Mouse (Mus musculus): ENCODE measurements around the gene Gas7. TPM values are rescaled to one million over a fixed set of nuclear protein-coding genes. Genes with fewer than 3 reads are reported as not detected.
A peak's percentile ranks its signal among the peaks of the same experiment; 100 is the strongest.

Gene Gas7
- polyA plus RNA-seq, 1 experiment from 2014 or later: 2.7 TPM

DNA sequence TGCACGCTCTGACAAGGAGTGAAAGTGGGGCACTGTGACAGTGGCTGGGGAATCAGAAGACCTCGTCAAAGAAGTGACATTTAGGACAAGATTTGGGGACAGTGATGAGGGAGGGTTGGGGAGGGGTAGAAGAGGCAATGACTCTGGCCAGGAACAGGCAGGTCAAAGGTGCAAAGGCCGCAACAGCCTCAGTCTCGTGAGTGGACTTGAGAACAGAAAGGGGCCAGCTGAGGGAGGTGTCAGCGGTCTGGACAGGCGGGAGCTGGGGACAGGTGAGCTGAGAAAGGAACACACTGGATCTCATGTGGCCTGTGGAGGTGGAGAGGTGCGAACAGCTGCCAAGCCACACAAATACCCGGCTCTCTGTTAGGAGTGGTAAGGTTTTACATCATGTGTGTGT is 177.7 kb downstream of the Gas7 start:
- Histone ChIP-seq H3K9me3 (replicated peaks) (no peaks in the 10 kb centered on the region), H3K36me3 (no peaks in the 10 kb centered on the region), H3K27ac (no peak overlapping the region), H3K27me3 (ENCODE audit: low read depth, poor library complexity, severe bottlenecking) (no peaks in the 10 kb centered on the region), H3K4me3 (no peak overlapping the region), H3K4me1 (peaks cover 6% of the 10 kb centered on the region)
- 84% methylated on average over 8 of the region's 8 CpGs for WGBS
- no peak for DNase-seq (ENCODE audit: low spot score)

- no peaks in the 10 kb centered on the region for H3K9me3 ChIP-seq (replicated peaks)
- DNase-seq (ENCODE audit: low spot score): no peak
- peaks cover 6% of the 10 kb centered on the region for H3K4me1 ChIP-seq
- no peaks in the 10 kb centered on the region for H3K36me3 ChIP-seq
- no peak overlapping the region for H3K27ac ChIP-seq
- H3K4me3 ChIP-seq: no peak overlapping the region
- no peaks in the 10 kb centered on the region for H3K27me3 ChIP-seq (ENCODE audit: low read depth, poor library complexity, severe bottlenecking)
- 83% methylated on average over 3 of the region's 3 CpGs for WGBS
Observed at GRCm38 (mm10) chr11:67633620-67634229, 178.5 kb downstream of the Gas7 start.

DNA sequence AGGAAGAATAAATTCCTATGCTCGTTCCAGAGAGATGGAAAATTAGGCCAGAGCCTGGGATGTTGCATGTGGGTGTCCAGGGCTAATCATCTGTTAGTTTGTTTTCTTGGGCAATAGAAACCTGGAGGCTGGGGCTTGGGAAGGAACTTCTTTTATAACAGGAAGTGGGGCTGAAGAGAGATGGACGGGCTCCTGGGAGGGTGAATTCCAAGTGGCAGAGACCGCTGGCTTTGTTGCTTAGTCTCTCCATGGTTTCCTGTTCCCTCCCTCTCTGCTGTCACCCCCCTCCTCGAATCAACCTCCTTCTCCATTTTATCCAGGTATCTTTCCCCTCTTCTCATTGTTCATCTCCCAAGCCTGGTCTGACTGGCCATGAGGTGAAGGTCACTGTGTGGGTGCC is 181.0 kb downstream of the Gas7 start:
- Histone ChIP-seq H3K4me3 (no peak overlapping the region), H3K9me3 (replicated peaks) (no peaks in the 10 kb centered on the region), H3K27me3 (ENCODE audit: low read depth, poor library complexity, severe bottlenecking) (no peaks in the 10 kb centered on the region), H3K36me3 (no peaks in the 10 kb centered on the region), H3K27ac (0 out of 2 replicates have a peak overlapping the region, but pooled peaks have one; percentile 25), H3K4me1 (peaks cover 6% of the 10 kb centered on the region)
- no peak for DNase-seq (ENCODE audit: low spot score)
- 60% methylated on average over 4 of the region's 4 CpGs for WGBS

DNA sequence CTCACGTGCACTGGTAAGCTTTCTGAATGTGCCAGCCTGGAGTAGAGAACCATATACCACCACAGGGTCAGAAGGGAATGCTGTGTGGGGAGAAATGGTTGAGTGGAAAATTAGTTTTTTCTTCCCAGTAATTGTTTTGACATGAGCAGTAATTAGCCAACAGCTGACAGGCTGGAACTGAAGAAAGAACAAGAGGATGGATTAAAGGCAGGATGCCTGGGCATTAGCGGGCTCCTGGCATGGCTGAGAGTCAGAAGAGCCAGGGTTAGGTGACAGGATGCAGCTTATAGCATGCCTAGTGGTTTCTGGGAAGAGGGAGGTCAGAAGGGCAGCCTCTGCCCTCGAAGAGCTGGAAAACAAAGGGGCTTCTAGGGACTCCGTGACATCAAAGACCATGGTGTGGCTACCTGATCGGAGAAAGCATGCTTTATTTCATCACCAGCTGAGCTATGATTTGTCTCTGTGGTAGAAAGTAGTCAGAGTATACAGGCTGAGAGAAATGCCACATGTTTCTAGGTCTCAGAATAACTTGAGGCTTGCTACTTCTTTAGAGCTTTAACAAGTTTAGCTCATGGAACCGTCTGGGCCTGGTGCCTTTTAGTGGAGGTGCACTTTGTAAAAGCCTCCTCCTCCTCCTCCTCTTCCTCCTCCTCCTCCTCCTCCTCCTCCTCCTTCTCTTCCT is 181.8 kb downstream of the Gas7 start:
- Histone ChIP-seq H3K36me3 (no peaks in the 10 kb centered on the region), H3K4me3 (no peak overlapping the region), H3K27me3 (ENCODE audit: low read depth, poor library complexity, severe bottlenecking) (no peaks in the 10 kb centered on the region), H3K9me3 (replicated peaks) (no peaks in the 10 kb centered on the region), H3K27ac (no peak overlapping the region), H3K4me1 (peaks cover 6% of the 10 kb centered on the region)
- 60% methylated on average over 6 of the region's 6 CpGs for WGBS
- no peak for DNase-seq (ENCODE audit: low spot score)

GRCm38 (mm10) chr11:67638401-67638800 is 183.2 kb downstream of the Gas7 start:
- peaks cover 6% of the 10 kb centered on the region for H3K4me1 ChIP-seq
- no peak overlapping the region for H3K27ac ChIP-seq
- no peaks in the 10 kb centered on the region for H3K36me3 ChIP-seq
- no peaks in the 10 kb centered on the region for H3K27me3 ChIP-seq (ENCODE audit: low read depth, poor library complexity, severe bottlenecking)
- no peaks in the 10 kb centered on the region for H3K9me3 ChIP-seq (replicated peaks)
- WGBS: 92% methylated on average over 3 of the region's 3 CpGs
- no peak for DNase-seq (ENCODE audit: low spot score)
- no peak overlapping the region for H3K4me3 ChIP-seq

DNA sequence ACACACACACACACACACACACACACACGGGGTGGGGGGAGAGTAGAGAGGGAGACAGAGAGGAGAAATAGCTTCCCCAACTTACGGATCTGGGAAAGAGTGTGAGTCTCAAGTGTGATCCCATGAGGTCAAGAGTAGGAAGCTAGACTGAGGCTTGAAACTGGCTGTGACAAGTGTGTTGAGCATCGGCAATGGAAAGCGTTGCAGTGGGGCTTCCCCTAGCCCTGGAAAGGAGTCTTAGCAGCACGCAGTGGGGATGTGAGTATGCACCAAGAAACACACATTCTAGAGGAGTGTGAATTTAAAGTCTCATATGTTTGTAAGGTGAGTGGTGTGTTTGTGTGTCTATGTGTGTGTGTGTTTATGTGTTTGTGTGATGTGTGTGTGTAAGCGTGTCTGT is 185.1 kb downstream of the Gas7 start:
- peaks cover 6% of the 10 kb centered on the region for H3K4me1 ChIP-seq
- H3K9me3 ChIP-seq (replicated peaks): no peaks in the 10 kb centered on the region
- no peak overlapping the region for H3K27ac ChIP-seq
- DNase-seq (ENCODE audit: low spot score): no peak
- 88% methylated on average over 6 of the region's 6 CpGs for WGBS
- H3K27me3 ChIP-seq (ENCODE audit: low read depth, poor library complexity, severe bottlenecking): no peaks in the 10 kb centered on the region
- H3K36me3 ChIP-seq: no peaks in the 10 kb centered on the region
- H3K4me3 ChIP-seq: no peak overlapping the region

GRCm38 (mm10) chr11:67642421-67642820 is 187.2 kb downstream of the Gas7 start:
- H3K4me1 ChIP-seq: no peaks in the 10 kb centered on the region
- H3K9me3 ChIP-seq (replicated peaks): no peaks in the 10 kb centered on the region
- no peaks in the 10 kb centered on the region for H3K36me3 ChIP-seq
- H3K27ac ChIP-seq: no peak overlapping the region
- no peaks in the 10 kb centered on the region for H3K27me3 ChIP-seq (ENCODE audit: low read depth, poor library complexity, severe bottlenecking)
- H3K4me3 ChIP-seq: no peak overlapping the region
- WGBS: 93% methylated on average over 8 of the region's 8 CpGs
- DNase-seq (ENCODE audit: low spot score): no peak

DNA sequence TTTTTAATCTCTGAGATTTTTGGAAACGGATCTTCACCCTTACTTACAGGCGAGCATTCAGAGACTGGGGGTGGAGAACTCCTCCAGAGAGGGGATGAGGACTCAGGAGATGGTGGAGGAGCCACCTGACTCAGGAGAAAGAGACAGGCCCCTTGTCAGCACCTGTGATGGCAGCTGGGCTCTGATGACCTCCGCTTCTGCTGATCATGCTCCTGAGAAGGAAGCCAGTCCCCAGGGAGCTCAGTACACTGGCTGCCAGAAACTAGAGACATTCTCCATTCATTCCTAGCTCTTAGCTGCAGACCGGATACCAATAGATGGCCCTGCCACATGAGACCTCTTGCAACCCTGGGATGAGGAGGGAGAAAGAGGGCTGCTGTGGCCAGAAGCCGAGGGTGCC is 187.6 kb downstream of the Gas7 start:
- no peak for DNase-seq (ENCODE audit: low spot score)
- no peak overlapping the region for H3K4me3 ChIP-seq
- H3K36me3 ChIP-seq: no peaks in the 10 kb centered on the region
- no peaks in the 10 kb centered on the region for H3K4me1 ChIP-seq
- no peak overlapping the region for H3K27ac ChIP-seq
- no peaks in the 10 kb centered on the region for H3K9me3 ChIP-seq (replicated peaks)
- no peaks in the 10 kb centered on the region for H3K27me3 ChIP-seq (ENCODE audit: low read depth, poor library complexity, severe bottlenecking)
- WGBS: 88% methylated on average over 5 of the region's 5 CpGs

- Histone ChIP-seq H3K9me3 (replicated peaks) (no peaks in the 10 kb centered on the region), H3K4me1 (no peaks in the 10 kb centered on the region), H3K4me3 (no peak overlapping the region), H3K27ac (no peak overlapping the region), H3K27me3 (ENCODE audit: low read depth, poor library complexity, severe bottlenecking) (no peaks in the 10 kb centered on the region), H3K36me3 (no peaks in the 10 kb centered on the region)
- DNase-seq (ENCODE audit: low spot score): no peak
- WGBS: 86% methylated on average over 3 of the region's 3 CpGs
Observed at GRCm38 (mm10) chr11:67643465-67643864, 188.2 kb downstream of the Gas7 start.

DNA sequence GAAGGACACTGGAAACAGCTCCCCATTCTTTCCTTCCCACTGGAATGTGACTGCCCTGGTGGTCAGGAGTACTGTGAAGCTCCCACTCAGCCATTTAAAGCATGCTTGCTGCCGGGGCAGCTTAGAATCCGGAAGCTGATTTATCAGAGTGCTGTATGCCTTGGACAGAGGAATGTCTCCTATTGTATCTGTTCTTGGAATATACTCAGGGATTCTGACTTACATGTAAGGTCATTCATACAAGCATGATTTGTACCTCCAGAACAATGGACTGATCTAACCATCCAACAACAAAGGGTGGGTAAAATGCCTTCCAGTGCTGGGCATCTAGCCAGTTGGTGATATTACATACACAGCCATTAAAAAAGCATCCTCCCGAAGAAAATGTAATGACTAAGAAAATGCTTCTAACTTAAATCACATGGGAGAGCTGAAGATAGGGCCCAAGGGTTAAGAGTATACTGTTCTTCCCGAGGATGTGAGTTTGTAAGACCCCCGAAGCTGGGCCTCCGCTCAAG is 189.5 kb downstream of the Gas7 start:
- no peaks in the 10 kb centered on the region for H3K36me3 ChIP-seq
- H3K4me1 ChIP-seq: no peaks in the 10 kb centered on the region
- no peaks in the 10 kb centered on the region for H3K9me3 ChIP-seq (replicated peaks)
- WGBS: 94% methylated on average over 6 of the region's 6 CpGs
- no peak overlapping the region for H3K27ac ChIP-seq
- no peak for DNase-seq (ENCODE audit: low spot score)
- no peaks in the 10 kb centered on the region for H3K27me3 ChIP-seq (ENCODE audit: low read depth, poor library complexity, severe bottlenecking)
- H3K4me3 ChIP-seq: no peak overlapping the region

- no peaks in the 10 kb centered on the region for H3K27me3 ChIP-seq (ENCODE audit: low read depth, poor library complexity, severe bottlenecking)
- H3K9me3 ChIP-seq (replicated peaks): no peaks in the 10 kb centered on the region
- H3K27ac ChIP-seq: no peak overlapping the region
- H3K4me3 ChIP-seq: no peak overlapping the region
- 32% methylated on average over 5 of the region's 5 CpGs for WGBS
- H3K4me1 ChIP-seq: peaks cover 7% of the 10 kb centered on the region
- H3K36me3 ChIP-seq: no peaks in the 10 kb centered on the region
- peak; percentile 82 for DNase-seq (ENCODE audit: low spot score)
Observed at GRCm38 (mm10) chr11:67647745-67648144, 192.5 kb downstream of the Gas7 start.

DNA sequence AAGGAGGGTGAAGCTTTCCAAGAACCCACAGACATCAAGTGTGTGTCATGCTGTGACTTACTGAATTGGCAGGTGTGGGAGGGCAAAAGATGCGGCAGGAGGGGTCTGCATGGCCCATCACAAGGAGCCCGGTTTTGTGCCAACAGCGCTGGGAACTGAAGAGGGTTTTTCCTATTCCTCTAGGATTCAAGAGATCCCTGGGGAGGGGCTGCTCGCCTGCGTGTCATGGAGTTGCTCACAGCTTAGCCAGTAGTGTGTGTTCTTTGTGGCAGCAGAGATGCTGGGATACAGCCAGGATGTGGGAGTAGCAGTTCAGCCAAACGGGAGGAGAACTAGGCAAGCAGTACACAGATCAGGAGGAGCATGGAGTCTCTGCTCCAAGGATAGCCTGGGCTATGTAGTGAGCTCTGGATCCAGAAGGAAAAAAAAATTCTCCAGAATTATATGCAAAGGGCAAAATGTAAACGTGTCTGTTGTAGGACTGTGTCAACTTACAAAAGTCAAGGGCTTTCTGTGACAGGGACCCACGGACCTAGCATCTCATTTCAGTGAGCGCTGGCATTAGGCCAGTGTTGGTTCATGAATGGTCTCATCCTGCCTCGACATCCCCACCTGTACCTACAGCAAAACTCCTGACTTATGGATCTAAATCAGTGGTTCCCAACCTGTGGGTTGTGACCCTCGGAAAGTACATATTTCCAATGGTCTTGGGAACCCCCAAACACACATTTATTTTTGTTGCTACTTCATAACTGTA is 193.6 kb downstream of the Gas7 start:
- Histone ChIP-seq H3K36me3 (no peaks in the 10 kb centered on the region), H3K4me3 (no peak overlapping the region), H3K27me3 (ENCODE audit: low read depth, poor library complexity, severe bottlenecking) (no peaks in the 10 kb centered on the region), H3K4me1 (peaks cover 14% of the 10 kb centered on the region), H3K9me3 (replicated peaks) (no peaks in the 10 kb centered on the region), H3K27ac (no peak overlapping the region)
- DNase-seq (ENCODE audit: low spot score): no peak
- 84% methylated on average over 11 of the region's 11 CpGs for WGBS

Data from limb, embryonic 10.5 days (tissue).